Mouse (Mus musculus): ENCODE results near the gene Cntn5.

DNA sequence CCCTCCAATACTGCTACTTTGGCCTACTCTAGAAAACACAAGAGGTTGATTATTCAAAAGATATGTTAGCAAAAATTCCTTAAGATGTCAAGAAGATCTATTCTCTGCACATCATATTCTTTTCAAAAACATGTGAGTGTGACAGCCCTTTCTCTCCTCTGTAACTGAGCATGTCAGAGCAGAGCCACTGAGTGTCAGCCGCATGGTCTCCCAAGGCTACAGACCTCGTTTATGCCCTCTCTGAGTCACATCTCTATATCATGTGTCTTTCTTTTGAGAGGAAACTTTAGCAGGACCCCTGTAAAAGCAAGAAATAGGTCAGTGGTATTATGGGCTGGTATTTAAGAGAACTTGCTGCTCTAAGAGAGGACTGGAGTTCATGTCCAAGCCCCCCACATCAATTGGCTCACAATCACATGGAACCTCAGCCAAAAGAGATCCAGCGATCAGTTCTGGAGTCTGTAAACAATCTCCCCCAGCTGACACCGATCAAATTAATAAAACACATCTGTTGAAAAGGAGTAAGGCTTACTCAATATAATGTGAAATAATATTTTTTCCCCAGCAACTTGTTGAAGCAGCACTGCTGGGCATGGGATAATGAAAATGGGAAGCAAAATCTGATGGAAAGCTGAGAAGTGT lies 433.0 kb downstream of the Cntn5 start:
- TF ChIP-seq POLR2A (IDR thresholded peaks at IDR 0.05; ENCODE audit: borderline replicate concordance, insufficient read depth, low read length) (no peak), CTCF (IDR thresholded peaks at IDR 0.05; ENCODE audit: borderline replicate concordance, insufficient read depth, low read depth, low read length) (no peak)

Measured in cerebellum, adult 2 months (tissue).